Mouse (Mus musculus): ENCODE data around the gene Aff3.

Gene Aff3

DNA sequence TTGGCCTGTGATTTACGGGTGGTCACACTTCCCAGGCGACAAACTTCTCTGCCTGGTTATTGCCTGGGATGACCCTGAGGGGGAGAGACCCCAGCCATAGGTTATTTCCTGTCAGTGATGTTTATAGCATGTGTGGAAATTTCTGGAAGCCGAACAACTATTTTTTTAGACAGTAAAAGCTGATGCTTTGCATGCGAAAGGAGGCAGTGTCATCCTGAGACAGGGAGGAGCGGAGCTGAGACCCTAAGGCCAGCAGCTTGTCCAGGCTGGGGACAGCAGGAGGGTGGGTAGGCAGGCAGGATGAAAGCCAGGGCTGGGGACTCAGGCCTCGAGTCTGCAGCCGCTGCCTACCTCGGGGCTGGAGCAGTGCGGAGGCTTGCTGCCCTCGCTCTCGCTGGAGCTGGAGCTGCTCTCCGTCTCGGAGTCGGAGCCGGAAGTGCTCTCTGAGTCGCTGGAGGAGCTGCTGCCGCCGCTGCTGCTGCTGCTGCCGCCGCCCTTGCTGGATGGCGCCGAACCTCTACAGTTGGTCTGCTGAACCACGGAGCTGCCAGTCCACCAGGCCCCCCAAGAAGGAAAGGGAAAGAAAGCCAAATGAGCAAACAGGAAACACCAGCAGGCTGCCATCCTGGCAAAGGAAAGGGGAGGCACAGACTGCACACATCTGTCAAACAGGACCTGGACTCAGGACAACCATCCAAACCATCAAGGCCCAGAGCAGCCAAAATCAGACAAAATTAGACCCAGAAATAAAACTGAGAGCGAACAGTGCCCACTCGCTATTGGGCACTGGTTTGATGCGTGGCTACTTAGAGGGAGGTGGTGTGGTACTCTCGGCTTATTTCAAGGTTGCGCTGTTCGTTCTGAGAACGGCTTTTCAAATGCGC, 446.6 kb downstream of the Aff3 start:
- no peak for DNase-seq

DNA sequence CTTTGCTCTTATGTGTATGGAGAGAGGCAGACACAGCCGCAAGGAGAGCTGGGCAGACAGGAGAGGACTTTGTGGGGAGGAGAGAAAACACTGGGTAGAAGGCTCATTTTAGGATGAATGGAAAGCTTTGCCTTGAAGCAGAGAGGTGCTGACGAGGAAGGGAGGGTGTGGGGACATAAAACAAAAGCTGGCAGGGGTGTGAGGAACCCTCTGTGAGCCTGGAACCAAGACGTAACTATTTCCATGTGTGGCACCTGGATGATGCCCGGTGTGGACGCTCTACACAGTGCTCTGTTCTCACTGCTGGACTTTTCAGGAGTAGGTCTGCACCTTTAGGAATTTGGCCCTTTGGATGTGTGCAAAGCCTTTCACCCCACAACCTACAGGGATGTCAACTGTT, 447.7 kb downstream of the Aff3 start:
- no peak for DNase-seq

DNA sequence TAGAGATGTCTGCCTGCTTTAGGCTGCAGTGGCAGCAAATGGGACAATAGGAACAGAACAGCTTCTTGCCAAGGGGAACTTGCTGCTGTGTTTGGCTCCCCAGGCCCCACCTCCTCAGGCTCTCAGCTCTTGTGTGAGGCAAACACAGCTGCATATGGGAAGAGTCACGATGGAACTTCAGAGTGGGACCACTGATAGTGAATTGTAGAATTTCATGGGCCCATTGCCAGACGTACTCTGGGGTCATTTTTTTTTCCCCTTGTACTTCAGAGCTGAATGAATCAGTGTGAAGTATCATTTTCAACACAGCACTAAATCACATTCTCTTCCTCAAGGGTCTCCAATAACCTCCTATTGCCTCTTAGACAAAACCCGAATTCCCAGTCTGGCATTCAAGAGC, 451.4 kb downstream of the Aff3 start:
- DNase-seq: no peak

DNA sequence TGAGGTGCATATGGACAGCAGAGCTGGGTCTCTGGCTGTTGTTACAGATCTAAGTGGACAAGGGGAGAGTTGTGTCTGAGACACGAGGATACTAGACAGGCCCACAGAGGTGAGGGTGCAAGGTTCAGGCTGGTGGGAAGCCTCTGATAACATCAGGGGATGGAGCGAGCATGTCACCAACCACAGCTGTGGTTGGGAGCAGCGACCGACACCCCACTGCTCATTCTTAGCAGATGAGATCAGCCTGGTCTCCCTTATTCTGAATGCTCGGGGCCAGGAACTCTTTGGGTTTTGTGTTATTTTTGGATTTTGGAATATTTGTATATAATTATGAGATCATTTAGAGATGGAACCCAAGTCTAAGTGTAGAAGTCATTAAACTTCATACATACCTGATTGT, 452.4 kb downstream of the Aff3 start:
- DNase-seq: no peak

DNA sequence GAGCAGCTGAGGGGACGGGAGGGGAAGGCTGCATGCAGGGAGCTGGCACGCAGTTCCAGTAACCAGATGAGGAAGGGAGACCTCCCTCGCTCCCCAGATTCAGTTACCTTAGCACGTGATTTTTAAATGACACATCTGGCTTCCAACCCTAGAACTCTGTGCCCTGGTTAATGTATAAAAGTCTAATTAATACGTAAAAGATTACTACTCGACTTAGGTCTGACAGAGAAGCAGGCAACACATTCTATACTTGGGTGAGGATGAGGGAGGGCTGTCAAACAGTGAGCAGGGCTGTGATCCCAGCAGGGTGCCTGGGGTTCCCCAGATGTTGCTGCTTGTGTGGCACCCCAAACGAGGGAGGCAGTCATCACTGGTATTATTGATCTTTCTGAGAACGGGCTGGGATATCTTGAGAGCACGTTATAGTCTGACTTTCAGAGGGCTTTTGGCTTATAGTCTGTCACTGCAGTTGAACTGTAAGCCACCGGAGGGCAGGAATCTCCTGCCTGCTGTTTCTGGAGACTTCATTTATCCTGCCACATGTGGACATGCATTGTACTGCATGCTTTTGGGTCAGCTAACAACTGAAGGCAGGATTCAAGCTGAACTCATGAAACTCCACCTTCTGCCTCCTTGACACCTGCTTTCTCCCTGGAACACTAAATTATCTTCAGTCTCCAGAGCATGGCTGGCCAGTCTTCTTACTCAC, 462.1 kb downstream of the Aff3 start:
- no peak for DNase-seq

DNA sequence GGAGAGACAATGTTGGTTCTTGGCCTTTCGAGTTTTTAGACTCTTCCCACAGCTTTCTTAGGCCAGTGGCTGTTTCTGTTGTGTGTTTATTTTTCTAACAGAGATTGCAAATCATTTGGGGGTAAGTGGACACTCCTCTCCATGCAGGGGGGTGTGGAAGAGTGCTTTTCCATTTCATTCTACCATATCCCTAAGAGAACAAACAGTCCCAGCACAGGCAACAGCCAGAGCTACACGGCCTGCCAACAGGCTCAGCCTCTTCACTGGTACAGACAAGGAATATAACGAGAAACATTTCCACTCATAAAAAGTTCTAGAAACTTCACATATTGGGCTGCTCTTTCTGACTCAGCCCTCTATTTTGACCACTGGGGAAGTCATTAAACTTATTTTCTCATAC, 463.0 kb downstream of the Aff3 start:
- DNase-seq: peak; percentile 92

DNA sequence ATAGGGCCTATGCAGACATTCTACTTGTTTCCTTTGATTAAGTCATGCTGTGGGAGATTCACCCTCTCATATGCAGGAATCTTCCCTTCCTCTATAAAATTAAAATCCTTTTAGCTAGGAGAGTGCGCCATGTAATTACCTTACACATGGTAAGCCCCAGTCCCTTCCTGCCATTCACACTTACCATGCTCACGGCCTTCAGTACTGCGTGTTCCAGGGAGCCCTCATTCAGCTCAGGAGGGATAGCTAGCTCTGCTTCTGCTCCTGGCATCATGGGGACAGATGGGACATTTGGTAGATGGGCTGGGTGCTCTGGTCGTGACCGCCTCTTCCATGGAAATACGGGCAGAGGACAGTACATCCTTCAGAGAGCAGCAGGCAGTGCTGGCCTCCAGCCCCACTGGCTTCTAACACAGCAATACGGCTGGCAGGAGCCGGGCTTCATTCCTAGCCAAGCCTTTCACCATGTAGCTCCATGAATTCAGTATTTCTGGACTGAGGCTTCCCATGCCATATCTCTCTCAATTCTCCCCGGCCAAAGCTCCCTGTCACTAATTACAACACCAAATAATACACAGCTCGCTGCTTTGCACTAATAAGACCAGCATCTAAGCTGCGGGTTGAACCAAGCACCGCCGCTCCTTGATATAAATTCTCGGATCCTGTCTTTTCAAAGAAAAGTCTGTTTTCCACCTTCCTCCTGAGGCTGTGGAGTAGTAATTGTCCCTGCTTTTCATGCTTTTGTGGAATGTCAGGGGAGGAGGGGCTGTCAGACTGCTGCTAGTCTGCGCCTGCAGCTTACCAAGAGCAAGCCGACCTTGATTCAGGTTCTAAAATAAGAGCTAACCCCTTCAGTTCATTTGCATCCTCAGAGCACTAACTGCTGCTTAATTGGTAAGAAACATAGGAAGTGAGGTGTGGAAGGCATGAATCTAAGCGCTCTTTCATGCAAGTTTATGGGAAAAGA, 464.8 kb downstream of the Aff3 start:
- peak; percentile 95 for DNase-seq

DNA sequence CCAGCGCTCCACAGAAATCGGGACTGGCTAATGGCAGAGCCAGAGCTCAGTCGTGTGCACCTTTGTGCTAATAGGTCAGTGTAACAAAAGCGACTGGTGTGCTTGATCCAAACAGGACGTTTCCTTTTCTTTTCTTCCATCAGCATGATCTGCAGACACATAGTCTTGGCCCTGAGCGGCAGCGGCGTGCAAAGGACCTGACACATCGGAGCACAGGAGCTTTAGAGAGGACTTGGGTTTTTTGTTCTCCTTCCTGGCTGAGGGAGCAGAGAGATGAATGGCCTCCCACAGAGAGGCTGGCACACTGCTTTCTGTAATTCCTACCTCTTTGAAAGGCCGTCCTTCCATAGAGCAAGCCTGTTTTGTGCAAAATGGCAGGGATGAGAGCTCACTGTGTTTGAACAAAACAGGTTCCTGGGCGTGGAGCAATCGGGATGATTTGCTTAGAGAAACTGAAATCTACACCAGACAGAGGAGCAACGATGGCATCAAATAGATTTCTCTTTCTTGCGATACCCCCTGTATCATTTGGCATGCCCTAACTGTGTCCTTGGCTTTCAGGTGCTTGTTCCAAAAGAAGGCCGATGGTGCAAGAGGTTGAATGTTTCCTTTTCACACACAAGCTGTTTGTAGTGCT, 466.2 kb downstream of the Aff3 start:
- no peak for DNase-seq

DNA sequence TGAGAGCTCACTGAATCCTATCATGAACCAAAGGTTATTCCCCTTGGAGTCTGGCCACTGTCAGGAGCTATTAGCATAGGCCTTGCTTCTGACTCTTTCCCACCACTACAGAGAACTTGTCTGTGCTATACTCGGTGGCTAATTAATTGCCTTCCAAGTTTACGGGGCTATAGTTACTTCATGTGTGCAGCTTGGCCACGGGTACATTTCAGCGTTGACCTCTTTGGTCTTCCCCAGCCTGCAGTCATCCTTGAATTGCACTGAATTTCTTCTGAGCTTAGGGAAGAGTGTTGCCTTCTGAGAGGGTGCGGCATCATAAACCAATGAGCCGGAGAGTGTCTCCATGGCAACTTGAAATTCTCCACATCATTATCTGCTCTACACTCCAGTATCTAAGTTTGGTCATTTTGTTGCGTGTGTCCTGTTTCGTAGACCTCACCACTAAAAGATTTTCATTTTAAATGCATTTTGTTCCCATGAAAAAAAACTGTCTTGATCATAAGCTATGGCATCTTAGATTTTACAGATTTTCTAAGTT, 467.5 kb downstream of the Aff3 start:
- no peak for DNase-seq

DNA sequence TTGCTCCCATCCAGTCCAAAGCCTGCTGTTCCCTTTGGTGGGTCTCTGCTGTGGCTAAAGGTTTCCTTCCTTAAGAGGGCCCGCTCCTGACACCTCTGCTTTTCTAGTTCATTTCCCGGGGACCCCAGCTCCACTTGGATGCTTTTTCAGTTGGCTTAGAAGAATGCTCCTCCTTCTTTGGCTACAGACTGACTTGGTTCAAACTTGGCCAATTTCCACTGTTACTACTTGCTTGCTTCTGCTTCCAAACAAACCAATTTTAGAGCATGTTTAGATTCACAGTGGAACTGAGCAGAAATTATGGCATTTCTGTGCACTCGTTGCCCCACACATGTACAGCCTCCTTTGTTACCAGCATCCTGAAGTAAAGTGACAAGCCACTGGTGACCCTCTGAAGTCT, 469.0 kb downstream of the Aff3 start:
- no peak for DNase-seq

DNA sequence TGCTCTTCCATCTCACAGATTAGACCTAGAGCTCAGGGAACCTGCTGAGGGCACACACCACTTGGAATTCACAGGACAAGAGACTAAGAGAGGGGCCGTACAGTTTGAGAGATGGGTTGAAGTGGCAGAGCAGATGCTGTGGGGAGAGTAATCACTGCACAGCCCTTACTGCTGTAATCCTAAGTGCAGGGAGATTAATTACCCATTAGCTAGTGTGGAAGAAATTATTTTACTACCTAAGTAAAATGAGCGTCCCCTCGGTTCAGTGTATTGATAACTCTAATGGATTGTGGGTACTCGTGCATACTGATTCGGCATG, 478.6 kb downstream of the Aff3 start:
- no peak for DNase-seq

DNA sequence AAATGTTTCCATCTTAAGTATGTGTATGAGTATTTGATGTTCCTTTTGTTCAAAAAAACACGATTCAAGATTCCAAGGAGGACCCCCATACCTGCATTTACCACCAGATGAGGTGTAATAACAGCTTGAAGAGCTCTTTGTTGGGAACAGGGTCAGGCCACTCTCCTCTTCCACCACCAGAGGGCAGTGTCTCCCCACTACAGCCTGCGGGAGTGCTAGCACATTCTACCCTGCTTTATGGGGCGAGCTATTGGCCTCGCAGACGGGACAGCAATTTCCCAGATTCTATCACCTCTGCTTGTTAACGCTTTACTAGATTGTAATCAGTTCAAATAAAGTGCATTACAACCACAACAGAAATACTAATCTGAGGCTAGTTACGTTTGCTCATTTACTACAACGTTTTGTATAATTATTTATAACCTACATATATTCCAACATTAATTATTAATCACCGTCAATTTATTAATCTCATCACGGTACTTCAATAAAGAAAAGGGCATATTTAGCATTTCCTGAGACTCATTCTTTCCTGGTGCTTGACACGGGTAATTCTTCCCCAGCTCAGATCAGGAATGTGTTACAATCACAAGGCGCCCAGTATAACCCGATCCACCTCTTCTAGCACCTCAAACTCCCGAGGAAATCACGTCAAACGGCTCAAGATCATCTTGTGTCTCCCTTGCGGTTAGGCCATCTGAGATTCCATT, 479.1 kb downstream of the Aff3 start:
- no peak for DNase-seq

DNA sequence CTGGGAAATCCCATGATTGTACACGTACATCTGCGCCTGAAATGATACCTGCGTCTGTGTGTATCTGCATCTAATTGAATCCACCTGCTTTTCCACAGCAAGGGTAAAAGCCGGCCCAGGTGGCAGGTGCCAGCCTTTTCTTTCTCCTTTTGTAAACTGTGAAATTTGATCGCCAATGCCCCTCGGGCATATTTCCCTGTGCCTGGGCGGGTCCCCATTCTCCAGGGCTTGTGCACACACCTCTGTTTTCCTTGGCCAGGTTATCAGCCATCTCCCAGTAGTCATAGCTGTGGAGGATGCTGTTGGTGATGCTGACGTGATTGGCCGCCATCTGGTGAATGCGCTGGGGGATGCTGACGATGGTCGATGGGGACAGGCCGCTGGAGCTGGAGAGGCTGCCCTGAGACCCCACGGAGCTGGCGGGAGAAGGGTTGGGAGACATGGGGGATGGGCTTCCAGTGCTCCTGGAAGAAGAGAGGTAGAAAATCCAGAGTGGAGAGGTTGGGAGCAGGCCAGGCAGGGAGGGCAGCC, 483.7 kb downstream of the Aff3 start:
- no peak for DNase-seq

DNA sequence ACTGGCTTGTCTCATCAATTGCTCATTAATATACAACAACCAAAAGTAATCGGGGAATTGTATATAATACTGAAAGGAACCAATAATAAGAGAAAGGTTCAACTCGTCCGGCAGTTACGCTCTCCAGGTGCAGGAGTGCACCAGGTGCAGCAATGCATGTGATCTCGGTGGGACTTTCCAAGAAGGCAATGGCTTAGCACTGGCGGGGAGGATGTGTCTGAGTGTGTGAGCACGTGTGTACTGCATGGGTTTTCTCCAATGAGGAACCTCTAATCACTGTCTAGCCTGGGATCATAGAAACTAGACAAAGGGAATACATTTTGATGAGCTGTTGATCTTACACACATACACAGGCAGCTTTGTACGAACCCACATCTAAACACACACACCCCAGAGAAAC, 485.8 kb downstream of the Aff3 start:
- DNase-seq: no peak

DNA sequence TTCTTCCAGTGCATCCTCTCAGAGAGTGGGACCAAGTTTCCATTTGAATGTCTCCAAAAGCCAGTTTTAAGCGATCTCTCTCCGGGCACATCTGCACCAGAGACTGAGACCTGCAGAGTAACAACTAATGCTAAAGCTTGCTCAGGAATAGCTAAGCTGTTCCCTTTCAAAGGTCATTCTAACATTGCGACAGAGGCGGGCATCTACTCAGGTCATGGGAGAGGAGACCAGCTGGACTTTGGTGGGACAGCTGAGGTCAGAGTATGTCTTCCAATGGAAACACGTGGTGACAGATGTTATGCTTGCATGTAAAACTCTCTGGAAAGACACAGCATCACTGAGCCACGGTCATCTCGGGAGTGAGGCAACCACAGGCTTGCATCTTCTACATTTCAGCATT, 488.7 kb downstream of the Aff3 start:
- no peak for DNase-seq

DNA sequence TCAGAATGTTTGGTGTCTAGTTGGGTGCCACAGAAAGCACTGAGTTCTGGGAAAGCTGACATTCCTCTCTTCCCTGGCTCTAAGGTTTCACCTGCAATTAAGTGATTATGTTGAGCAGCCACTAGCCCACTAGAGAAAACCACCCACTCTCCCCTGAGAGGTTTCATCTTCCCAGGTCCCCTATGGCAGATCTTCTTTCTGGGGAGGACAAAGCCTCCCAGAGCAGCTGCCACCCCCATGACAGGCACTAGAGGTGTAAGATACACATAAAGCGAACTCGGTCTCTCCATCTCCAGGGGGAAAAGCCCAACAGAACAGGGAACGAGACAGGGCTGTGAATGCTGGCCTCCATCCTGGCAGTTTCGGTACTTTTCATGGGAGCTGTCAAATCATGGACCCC, 492.9 kb downstream of the Aff3 start:
- no peak for DNase-seq

DNA sequence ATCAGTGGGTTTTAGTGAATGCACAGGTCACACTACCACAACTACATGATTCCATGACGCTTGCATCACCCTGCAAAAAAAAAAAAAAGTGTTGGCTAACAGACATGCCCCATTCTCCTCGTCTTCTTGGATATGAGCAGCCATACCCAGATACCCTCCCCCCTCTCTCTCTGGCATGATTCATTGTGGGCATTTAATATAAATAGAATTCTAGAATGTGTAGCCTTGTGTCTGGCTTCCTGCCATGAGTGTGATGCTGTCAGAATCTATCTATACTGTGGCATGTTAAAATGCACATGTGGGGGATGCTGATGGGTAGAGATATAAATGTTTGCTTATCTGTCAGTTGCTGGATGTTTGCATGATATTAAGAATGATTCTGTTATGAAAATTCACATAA, 499.1 kb downstream of the Aff3 start:
- DNase-seq: no peak

DNA sequence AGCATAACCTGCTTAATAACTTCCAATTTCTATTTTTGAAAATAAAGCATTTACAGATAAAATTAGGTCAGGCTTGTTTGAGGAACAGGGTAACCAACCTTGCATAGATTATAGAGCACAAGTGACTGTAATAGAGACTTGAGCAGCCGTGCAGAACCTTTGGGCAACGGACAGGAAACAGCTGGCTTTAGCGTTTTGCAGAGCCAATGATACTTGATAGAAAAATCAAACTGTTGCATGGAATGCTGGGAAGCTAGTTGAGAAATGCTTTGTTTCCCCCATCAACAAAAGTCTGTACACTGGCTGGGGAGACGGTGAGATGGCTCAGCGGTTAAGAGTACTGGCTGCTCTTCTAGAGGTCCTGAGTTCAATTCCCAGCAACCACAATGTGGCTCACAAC, 514.7 kb downstream of the Aff3 start:
- DNase-seq: no peak

DNA sequence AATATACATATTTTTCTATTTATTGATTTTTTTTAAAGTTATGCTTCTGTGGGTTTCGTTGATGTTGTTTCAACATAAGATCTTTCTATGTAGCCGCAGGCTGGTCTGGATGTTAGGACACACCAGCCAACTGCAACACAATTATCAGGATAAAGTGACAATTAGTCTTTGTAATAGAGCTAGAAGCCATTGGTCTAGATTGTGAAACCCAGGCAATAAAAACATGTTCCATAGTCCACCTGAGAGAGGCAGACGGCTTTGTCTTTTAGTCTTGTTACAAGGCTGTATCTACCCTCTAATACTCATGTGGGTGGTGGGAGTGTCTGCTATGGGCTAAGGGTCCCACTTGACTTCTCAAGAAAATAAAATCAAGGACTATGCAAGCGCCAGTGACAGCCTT, 518.7 kb downstream of the Aff3 start:
- DNase-seq: no peak

DNA sequence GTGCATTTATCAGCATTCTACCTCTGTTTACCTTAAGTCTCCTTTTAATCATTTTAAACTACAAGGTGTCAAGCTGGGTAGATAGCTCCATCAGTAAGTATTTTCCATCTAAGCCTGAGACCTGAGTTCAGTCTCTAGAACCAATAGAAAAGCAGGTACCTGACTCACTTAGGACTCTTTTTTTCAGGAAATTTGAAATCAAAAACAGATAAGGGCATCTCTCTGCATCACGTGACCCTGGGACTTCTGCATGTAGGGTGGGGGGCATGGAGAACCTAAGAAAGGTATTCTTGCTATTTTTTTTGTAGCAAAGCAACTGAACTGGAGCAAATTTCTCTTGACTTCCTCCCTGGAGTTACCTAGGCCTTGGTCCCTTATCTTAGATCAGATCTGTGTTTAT, 523.4 kb downstream of the Aff3 start:
- no peak for DNase-seq

DNA sequence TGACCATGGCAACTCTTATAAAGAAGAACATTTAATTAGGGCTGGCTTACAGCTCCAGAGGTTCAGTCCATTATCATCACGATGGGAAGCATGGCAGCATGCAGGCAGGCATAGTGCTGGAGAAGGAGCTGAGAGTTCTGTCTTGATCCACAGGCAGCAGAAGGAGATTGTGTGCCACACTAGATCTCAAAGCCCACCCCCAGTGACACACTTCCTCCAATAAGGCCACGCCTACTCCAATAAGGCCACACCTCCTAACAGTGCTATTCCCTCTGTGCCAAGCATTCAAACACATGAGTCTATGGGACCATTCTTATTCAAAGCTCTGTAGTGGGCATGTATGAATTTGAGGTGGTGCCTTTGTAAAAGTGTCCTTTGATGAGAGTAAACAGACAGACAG, 523.8 kb downstream of the Aff3 start:
- peak; percentile 65 for DNase-seq

DNA sequence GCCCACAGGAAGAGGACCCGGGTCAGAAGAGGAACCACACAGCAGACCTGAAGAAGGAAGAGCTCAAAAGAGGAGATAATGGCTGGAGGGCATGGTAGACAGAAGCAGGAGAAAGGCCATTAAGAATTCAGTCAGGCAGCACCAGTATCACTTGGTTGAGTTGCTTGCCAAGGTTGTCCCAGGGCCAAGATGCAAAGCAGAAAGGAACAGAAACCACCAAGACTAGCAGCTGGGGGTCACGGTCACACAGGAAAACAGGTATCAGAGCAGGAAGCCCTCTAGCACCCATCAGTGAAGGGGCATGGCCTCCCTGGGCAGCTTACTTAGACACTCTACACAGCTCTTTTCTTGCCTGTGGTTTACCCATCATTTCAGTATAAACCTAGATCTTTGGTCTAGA, 525.4 kb downstream of the Aff3 start:
- peak; percentile 76 for DNase-seq
